Mouse (Mus musculus) mouse embryonic stem cell (cell line): Measurements from ENCODE around the gene Ankrd44.

ENCODE experiments used
- in situ Hi-C, 2 experiments: fragments of 300-500 bp; cut with MboI; formaldehyde crosslinking; loops; 1 replicate in 1 of 2; 3 replicates in 1 of 2; pipeline ENCODE4 v1.14.3; 2019 to 2020; ENCODE audit warnings: low sequenced_read_pairs in 2 of 2, low pct_unique_long_range_greater_than_20kb in 1 of 2, mixed read lengths in 1 of 2; ENCODE audit not compliant: unreplicated experiment in 1 of 2

The Ankrd44 gene

DNA sequence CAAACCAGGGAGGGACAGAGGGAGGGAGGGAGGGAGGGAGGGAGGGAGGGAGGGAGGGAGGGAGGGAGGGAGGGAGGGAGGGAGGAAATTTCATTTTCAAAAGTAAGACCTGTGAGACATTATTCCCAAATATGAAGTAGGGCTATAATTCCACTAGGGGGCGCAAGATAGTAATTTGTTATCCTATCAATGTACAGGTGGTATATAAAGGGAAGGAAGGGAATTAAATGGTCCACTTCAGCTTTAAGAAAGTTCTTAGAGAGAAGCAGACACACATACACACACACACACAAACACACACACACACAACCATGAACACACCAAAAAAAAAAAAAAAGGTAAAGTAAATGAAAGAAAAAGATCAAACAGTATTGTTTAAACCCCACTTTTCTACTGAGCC lies 93.4 kb downstream of the Ankrd44 start:
- in situ Hi-C loops, result loop anchor here in 1 of 2 experiments (10.0 kb wide), 1 partner anchor 132 kb away; no protein-coding TSS in a partner anchor

DNA sequence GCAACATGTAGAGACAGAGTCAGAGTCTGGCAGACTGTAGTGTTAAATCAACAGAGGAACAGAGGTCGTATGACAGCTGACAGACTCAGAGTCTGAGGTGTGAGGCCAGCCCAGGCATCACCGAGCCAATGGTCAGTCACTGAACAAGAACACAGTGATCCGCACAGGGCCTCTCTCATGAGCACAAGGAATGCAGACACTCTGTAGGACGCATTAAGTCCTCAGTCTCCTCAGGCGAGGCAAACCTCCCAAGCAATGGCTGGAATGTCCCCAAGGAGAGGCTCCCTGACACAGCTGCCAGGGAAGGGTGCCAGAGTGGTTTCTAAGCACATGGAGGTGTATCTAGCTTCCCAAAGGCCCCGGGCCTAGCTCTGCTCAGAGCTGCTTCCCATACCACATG lies 96.0 kb downstream of the Ankrd44 start:
- in situ Hi-C loops, result loop anchor here in 1 of 2 experiments (10.0 kb wide), 1 partner anchor 135 kb away; no protein-coding TSS in a partner anchor

DNA sequence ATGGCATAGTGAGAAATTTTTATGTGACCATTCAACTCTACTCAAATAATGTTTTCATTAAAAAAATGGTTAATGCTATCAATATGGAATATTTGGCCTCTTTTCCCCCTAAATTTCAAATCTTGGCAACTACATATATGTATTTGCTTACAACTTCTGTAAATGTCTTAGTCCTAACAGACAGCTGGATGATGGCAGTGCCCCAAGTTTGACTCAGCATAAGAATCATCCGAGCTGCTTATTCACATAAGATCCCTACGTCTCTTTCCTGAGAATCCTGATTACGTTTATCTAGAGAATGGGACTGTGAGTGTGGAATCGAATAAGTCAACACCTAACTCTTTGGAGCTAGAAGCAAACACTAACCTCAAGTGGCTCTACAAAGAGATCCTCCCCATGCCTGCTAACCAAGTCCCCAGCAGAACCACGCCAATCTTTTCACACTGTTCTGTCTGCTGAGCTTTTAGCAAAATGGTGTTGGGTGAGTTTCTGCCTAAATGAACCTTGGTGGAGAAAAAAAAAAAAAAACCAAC lies 96.4 kb downstream of the Ankrd44 start:
- in situ Hi-C loops, result loop anchor here in 1 of 2 experiments (10.0 kb wide), 1 partner anchor 135 kb away; no protein-coding TSS in a partner anchor

DNA sequence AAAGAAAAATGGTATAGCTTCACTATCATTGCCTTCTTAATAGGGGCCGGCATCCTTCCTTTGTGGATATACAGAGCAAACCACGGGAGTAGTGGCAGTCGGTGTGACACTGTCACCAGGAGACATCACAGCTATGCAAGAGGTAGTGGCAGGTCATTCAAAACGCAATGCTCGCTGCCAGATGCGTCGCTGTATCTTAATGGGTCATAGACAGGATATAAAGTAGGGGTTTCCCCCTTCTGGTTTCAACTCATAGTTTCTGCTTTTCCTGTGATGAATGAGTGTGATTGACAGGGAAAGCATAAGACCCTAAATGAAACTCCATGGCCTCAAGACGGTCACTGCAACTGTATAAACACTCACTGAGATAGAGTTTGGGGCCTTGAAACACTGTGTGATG lies 98.4 kb downstream of the Ankrd44 start:
- in situ Hi-C loops, result no loop called here

DNA sequence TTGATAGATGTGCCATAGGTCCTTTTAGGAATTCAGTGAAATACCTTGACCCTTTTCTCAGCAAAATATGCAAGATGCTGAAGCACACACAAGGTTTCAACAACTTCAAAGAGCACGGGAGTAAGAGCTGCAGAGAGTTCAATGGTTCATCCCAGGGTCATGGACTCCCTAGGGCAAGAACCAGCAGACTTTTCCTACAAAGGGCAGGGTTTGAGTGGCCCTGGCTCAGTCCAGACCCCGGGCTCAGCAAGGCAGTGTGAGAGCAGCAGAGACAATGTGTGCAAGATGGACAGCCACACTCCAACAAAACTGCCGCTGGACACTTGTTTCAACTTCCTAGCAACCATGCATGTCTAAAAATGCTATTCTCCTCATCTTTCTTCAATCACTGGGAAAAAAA lies 98.8 kb downstream of the Ankrd44 start:
- in situ Hi-C loops, result no loop called here

DNA sequence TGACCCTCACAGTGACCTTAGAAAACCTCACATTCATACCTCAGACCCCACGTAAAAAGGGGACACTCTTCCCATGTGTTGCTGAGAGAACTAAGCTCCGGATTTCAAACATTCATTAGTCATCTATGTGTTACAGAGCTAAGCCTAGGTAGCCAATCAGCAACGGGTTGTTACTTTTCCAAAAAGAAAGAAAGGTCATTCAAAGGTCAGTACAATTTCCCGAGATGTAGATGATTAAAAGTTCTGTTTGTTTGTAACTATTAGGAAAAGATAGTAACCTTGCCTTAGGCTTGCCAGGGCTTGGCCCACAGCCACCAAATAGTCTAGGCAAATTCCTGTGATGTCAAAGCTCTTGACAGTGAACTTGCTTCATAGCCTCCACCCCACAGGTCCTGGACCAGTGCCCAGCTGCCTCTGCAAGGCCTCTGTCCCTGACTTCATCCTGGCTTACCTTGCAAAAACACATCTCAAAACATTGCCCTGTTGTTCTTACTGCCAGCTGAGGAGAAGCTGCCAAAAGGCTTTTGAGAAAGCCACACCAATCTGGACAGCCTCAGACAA lies 99.7 kb downstream of the Ankrd44 start:
- in situ Hi-C loops, result no loop called here

DNA sequence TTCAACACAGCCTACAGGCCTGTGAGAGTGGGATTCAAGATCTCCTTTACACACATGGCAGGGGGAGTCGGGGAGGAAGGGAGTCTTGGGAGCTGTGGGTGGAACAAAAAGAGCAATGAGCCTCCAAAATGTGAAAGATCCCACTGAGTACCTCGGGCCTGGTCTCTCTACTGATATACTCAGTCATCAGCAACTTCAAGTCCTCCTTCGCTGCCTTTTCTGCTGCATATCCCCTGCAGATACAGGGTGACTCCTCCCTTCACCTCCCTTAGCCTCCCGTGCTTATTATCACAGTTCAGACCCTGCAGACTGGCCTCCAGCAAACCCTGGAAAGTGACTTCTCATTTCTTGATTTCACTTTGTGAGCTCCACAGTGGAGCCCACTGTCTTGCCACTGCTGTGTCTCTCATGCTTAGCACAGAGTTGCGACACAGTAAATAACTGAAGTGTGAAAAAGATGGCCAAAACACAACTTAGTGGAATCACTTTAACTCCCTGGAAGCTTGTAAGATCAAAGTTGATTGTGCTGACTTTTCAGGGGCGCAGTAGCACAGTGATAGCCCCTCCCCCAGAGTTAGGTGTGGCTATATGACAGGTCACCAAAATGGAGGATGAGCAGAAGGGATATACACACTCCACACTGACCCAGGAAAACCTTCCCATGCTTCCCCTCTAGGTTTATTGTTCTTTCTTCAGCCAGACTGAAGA lies 100.3 kb downstream of the Ankrd44 start:
- in situ Hi-C loops, result no loop called here

DNA sequence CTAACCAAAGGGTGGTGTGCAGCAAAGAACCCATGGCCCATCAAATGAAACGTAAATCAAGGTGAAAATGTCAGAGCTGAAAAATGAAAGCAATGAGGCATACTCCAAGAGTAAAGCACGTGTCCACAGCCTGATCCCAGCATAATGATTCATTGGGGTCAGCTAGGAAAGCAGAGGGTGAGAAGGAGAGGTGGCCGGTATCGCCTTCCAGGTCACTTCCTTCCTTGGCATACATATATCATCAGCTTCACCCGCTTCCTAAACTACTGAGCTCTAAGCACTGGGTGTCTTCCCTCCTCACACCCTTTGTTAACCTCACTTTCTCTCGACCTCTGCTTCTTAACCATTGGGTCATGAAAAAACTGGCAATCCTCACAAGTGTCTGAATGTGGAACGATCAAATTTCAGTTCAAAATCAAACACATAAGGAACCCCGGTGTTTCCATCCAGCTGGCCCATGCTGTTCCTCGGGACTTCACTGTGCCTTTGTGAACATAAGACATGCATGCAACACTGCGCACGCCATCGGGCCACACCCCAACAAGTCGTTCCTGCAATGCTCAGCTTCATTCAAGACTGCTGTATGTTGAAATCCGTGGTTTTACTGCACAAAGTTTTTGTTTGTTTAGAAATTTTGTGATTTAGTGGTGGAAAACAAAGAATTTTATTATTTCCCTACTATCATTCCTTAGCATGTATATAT lies 101.9 kb downstream of the Ankrd44 start:
- in situ Hi-C loops, result no loop called here

DNA sequence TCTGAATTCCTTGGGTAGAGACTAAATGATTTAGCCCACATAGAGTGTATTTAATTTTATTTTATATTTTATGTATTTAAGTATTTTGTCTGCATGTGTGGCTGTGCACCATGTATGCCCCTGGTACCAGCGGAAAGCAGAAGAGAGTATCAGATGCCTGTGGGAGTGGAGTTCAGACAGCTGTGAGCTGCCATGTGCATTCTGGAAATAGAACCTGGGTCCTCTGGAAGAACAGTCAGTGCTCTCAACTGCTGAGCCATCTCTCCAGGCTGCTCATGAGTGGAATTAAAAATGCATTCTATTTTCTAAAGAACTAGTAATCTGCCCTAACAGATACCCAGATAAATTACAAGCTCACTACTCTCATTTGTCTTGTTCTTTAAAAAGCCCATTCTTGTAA lies 104.4 kb downstream of the Ankrd44 start:
- in situ Hi-C loops, result no loop called here

DNA sequence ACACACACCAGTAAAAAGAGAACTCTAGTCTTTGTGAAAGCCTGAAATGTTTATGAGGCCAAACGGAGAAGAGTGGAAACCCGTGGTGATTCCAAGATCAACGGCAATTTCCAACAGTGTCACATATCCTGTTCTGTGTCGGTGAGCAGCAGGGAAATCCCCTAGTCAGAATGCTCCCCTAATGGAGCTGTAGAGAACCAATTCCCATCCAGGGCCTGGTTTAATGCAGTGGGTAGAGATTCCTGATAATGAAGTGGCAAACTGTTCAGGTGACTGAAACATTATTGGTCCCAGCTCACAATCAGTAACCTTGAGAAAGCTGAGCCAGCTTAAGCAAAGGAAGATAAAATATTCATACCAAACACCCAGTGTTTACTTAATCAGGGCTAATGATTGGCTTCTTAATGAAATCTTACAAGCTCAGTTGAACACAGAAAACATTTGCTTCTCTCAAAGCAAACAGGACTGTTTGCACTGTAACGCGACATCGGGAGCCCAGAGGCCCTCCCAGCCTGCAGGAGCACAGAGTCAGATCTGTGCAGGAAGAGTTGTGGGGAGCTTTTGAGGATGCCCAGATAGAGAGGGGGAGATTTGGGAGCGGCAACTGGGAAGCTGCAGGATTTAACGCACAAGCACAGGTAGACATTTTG lies 110.9 kb downstream of the Ankrd44 start:
- in situ Hi-C loops, result no loop called here

DNA sequence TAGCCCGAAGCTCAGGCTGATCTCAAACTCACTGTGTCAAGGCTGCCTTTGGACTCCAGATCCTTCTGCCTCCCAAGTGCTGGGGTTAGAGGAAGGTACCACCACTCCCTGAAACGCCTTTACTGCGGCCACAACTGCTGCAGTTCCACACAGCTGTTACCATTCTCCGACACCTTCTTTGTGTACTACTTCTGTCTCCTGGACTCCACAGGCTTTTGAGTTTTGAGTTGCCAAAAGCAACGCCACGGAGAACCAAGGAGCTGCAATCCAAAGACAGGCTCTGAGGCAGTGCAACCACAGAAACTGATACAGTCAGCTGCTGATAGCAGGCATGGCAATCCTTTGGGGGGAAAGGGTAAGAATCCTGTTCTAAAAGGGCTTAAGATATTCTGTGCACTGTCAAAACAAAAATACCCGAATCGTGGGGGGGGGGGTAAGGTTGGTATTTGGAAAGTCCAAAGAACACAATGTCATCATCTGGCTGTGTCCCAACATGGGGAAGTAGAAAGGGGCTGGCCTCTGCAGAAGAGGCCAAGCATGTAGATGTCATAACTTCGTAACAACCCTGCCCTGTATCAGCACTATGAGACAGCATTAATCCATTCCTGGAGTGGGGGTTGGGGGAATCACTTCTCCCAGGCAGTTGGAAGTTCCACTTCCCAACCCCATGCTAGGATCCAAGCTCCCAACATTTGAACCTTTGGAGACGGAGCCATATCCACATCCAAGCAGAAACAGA lies 116.2 kb downstream of the Ankrd44 start:
- in situ Hi-C loops, result no loop called here

DNA sequence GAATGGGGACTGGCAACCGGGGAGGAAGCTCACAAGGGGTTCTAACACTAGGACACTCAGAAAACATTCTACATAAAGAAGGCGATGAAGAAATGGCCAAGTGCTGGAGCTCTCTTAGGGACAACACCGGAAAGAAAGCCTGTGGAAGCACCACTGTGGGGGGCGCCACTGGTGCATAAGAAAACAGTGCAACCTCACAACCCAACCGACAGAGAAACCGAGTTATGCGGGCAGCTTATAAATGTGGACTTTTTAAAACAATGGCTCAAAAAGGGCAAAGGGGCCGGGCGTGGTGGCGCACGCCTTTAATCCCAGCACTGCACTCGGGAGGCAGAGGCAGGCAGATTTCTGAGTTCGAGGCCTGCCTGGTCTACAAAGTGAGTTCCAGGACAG lies 117.1 kb downstream of the Ankrd44 start:
- in situ Hi-C loops, result no loop called here

DNA sequence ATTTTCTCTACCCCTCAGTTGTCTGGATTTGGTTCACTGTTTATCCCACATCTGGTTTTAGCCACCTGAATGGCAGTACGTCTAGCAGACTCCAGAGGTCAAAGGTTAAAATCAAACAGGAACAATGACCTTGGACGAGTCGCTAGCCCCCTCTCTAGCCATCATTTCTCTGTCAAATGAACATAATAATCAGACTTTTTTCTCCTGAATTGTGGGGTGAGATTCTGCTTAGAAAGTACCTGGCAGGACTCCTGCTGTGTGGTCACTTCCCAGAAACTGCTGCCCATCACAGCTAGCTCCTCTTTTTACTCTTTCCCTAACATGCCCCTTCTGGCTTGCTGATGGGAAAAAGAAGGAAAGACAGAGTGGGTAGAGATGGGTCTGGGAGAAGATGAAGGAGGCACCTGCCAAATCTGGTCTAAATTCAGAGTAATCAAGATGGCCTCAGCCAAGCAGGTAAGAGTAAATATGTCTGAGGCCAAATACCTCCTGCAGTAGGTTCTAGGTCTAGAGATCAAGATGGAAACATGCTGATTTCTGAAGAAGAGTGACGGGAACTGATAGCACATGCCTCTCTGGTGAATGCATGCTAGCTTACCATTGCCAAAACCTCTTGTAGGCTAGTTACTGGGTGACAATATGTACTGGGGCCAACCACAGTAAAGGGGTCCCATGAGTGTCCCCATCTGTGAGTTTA lies 117.6 kb downstream of the Ankrd44 start:
- in situ Hi-C loops, result no loop called here

DNA sequence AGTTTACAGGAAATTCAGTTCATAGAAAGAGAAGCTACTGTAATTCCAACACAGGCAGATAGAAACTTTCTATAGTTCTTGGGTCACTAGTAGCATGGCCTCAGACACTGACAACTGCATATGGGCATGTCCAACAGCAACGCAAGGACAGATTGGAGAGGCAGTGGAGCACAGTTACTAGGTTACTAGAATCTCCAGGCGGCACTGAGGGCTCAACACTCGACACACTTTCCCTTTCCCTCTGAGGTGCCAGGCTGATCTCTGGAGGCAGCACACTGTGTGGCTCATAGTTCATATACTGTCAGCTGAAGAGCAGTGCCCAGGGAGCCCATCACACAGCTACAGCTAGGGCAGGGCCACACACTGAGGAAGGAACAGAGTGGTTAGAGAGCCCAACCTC lies 118.4 kb downstream of the Ankrd44 start:
- in situ Hi-C loops, result no loop called here

DNA sequence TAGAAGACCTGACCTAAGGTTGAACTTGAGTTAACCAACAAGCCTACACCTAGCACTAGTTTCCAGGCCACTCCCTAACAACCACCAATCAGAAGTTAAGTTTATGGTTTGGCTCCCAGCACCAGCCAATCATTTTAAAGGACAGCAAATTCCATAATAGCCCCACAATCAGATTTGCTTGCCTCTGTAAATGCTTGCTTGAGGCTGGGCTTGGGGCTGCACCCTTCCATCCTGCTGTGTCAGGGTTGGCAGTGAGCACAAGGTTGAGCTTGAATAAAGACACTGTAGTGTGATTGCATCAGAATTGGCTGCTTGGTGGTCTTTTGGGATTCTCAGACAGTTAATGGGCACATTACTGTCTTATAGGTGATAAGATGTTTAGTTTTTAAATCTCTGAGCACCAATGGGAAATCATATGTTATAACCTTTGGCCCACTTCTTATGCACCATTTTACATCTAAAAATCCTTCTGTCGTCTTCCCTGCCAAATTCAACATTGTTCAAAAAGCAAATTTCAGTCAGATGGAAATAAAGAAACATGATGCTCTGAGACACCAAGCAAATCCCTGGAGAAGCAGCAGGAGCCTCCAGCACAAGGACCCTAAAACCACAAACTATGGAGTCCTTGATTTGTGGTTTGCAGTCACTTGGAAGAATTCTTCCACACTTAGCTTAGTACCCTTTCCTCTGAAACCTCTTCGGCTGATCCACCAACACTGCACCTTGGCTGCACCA lies 119.9 kb downstream of the Ankrd44 start:
- in situ Hi-C loops, result no loop called here

DNA sequence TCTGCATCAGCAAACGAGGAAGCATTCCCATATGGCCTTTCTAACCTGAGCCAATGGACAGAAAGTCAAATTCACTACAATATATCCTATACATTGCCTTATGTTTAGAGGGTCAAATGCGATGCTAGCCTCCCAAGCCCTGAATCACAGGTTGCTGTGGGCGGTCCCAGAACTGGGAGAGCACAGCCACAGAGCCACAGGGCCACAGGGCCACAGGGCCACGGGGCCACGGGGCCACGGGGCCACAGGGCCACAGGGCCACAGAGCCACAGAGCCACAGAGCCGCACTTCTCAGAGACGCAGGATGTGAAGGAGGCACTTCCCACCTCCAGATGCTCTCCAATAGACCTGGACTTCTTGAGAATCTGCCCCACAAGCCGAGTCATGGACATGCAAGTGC lies 121.8 kb downstream of the Ankrd44 start:
- in situ Hi-C loops, result no loop called here

DNA sequence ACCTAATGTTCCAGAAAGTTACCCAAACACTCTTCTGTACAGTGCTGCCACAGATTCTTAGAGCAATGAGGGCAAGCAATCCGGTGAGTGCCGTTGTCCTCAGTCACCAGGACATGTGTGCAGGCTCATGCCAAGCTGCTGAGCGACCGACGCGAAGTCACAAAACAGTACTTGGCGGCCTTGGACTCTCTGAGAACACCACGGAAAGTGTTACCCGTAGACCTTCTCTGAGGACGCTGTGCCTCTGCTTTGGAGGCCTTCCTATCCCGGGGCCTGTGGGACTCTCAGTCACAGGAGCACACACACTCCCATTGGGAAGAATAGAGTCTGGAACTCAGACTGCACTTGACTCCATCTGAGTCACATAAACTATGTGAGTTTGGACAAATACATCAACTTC lies 123.5 kb downstream of the Ankrd44 start:
- in situ Hi-C loops, result no loop called here
